Mouse (Mus musculus): Measurements from ENCODE around the gene Cep83. TPM values are rescaled to one million over a fixed set of nuclear protein-coding genes. Genes with fewer than 3 reads are reported as not detected.
A peak's percentile ranks its signal among the peaks of the same experiment; 100 is the strongest.

Gene Cep83
- polyA plus RNA-seq, 2 experiments, result 21.4 to 27.6 TPM

DNA sequence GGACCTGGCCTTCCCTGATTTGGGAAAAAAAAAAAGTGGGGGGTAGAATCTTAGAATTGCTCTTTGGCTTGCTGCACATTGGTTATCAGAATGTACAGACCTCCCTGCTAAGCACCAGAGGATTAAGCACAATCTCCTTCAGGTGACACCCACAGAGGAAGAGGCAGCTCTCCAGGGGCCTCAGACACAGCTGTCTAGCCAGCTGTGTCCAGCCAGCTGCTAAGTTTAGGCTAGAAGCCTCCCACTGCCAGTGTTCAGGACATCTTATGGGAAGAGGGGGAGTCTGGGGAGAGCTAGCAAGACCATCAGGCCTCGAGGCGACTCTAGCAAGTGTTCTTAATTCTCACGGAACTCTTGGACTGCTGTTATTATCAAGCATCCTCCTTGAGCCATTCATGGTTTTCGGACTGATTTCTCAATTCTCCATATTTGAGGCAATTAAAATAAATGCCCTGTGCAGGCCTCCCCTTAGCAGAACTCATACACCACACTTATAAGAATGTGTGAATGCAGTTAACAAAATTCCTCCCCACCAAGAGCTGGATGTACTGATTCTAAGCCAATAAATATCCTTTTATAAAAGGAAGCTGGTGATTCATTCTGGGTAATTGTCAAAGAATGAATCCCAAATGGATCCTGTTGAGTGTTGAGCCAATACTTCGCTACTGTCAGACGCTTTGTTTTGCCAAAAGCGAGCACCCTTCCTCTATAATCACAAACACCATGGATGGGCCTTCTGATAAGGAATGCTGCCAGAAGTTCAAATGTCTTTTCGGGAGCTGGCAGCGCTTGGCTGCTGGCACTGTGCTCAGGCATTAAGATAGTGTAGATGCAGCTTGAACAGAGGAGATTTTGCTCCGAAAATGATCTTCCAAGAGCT lies 115.8 kb downstream of the Cep83 start:
- TF ChIP-seq POLR2A (IDR thresholded peaks at IDR 0.05; ENCODE audit: borderline replicate concordance, extremely low read depth, insufficient read depth, insufficient read length), result no peak
- H3K9ac ChIP-seq (ENCODE audit: low read depth, low read length, severe bottlenecking), result no peak overlapping the region
- ATAC-seq (ENCODE audit: low FRiP score, low read depth) (peak; percentile 53; the same call in 1 of the 2 replicates), DNase-seq (ENCODE audit: low spot score) (peak; percentile 51)
- H3K9me3 ChIP-seq (ENCODE audit: control insufficient read depth, low read length), result no peaks in the 10 kb centered on the region
- H3K27ac ChIP-seq (replicated peaks; ENCODE audit: low read depth, low read length), result no peak overlapping the region
- no peaks in the 10 kb centered on the region for H3K27me3 ChIP-seq (ENCODE audit: control insufficient read depth, insufficient read depth, low read length)
- WGBS, result 71% methylated on average over 10 of the region's 10 CpGs
- H3K4me2 ChIP-seq (replicated peaks; ENCODE audit: low read depth, low read length, severe bottlenecking), result no peak overlapping the region
- no peak overlapping the region for H3K4me3 ChIP-seq (replicated peaks; ENCODE audit: low read length)
- H3K4me1 ChIP-seq (ENCODE audit: control insufficient read depth, insufficient read depth, low read length), result peaks cover 6% of the 10 kb centered on the region; the same call in 1 of the 2 replicates
- no peaks in the 10 kb centered on the region for H3K36me3 ChIP-seq (ENCODE audit: control insufficient read depth, insufficient read depth, low read length)

DNA sequence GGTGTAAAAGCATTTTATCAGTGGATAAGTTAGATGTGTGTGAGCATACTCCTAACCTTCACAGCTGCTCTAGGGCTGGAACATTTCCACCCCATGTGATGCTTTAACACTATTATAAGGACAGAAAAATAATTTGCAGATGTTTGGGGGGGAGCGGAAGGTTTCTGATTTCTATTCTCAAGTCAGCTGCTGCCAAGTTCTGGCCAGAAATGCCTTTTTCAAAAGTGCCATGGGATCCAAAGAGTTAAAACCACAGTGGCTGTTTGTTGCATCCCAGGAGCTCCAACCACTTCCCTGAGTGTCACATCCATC lies 116.4 kb downstream of the Cep83 start:
- DNase-seq (ENCODE audit: low spot score), result peak; percentile 70

GRCm38 (mm10) chr10:94807323-94807722 lies 118.9 kb downstream of the Cep83 start:
- DNase-seq (ENCODE audit: low spot score) (no peak), ATAC-seq (ENCODE audit: low FRiP score, low read depth) (no peak)
- WGBS, result 78% methylated on average over 7 of the region's 7 CpGs
- no peaks in the 10 kb centered on the region for H3K36me3 ChIP-seq (ENCODE audit: control insufficient read depth, insufficient read depth, low read length)
- H3K4me1 ChIP-seq (ENCODE audit: control insufficient read depth, insufficient read depth, low read length), result peaks cover 6% of the 10 kb centered on the region; the same call in 1 of the 2 replicates
- no peak overlapping the region for H3K27ac ChIP-seq (replicated peaks; ENCODE audit: low read depth, low read length)
- no peak overlapping the region for H3K9ac ChIP-seq (ENCODE audit: low read depth, low read length, severe bottlenecking)
- no peaks in the 10 kb centered on the region for H3K27me3 ChIP-seq (ENCODE audit: control insufficient read depth, insufficient read depth, low read length)
- H3K9me3 ChIP-seq (ENCODE audit: control insufficient read depth, low read length), result no peaks in the 10 kb centered on the region
- no peak overlapping the region for H3K4me3 ChIP-seq (replicated peaks; ENCODE audit: low read length)
- TF ChIP-seq POLR2A (IDR thresholded peaks at IDR 0.05; ENCODE audit: borderline replicate concordance, extremely low read depth, insufficient read depth, insufficient read length), result no peak
- no peak overlapping the region for H3K4me2 ChIP-seq (replicated peaks; ENCODE audit: low read depth, low read length, severe bottlenecking)

More for the DNA sequence above, 116.4 kb downstream of the Cep83 start:
- no peak for TF ChIP-seq POLR2A (IDR thresholded peaks at IDR 0.05; ENCODE audit: borderline replicate concordance, extremely low read depth, insufficient read depth, insufficient read length)
- WGBS, result 50% methylated on average over 1 of the region's 1 CpGs
- Histone ChIP-seq H3K36me3 (ENCODE audit: control insufficient read depth, insufficient read depth, low read length) (no peaks in the 10 kb centered on the region), H3K27me3 (ENCODE audit: control insufficient read depth, insufficient read depth, low read length) (no peaks in the 10 kb centered on the region), H3K9me3 (ENCODE audit: control insufficient read depth, low read length) (no peaks in the 10 kb centered on the region), H3K4me1 (ENCODE audit: control insufficient read depth, insufficient read depth, low read length) (peaks cover 6% of the 10 kb centered on the region; the same call in 1 of the 2 replicates), H3K9ac (ENCODE audit: low read depth, low read length, severe bottlenecking) (no peak overlapping the region), H3K4me3 (replicated peaks; ENCODE audit: low read length) (no peak overlapping the region), H3K4me2 (replicated peaks; ENCODE audit: low read depth, low read length, severe bottlenecking) (no peak overlapping the region), H3K27ac (replicated peaks; ENCODE audit: low read depth, low read length) (no peak overlapping the region)
- ATAC-seq (ENCODE audit: low FRiP score, low read depth), result no peak

GRCm38 (mm10) chr10:94808275-94808674 lies 119.8 kb downstream of the Cep83 start:
- H3K36me3 ChIP-seq (ENCODE audit: control insufficient read depth, insufficient read depth, low read length), result no peaks in the 10 kb centered on the region
- H3K4me3 ChIP-seq (replicated peaks; ENCODE audit: low read length), result no peak overlapping the region
- no peak for DNase-seq (ENCODE audit: low spot score)
- no peaks in the 10 kb centered on the region for H3K9me3 ChIP-seq (ENCODE audit: control insufficient read depth, low read length)
- no peak overlapping the region for H3K27ac ChIP-seq (replicated peaks; ENCODE audit: low read depth, low read length)
- TF ChIP-seq POLR2A (IDR thresholded peaks at IDR 0.05; ENCODE audit: borderline replicate concordance, extremely low read depth, insufficient read depth, insufficient read length), result no peak
- no peak overlapping the region for H3K9ac ChIP-seq (ENCODE audit: low read depth, low read length, severe bottlenecking)
- H3K27me3 ChIP-seq (ENCODE audit: control insufficient read depth, insufficient read depth, low read length), result no peaks in the 10 kb centered on the region
- 38% methylated on average over 6 of the region's 6 CpGs for WGBS
- no peak for ATAC-seq (ENCODE audit: low FRiP score, low read depth)
- no peak overlapping the region for H3K4me2 ChIP-seq (replicated peaks; ENCODE audit: low read depth, low read length, severe bottlenecking)
- H3K4me1 ChIP-seq (ENCODE audit: control insufficient read depth, insufficient read depth, low read length), result peaks cover 6% of the 10 kb centered on the region; the same call in 1 of the 2 replicates

- ATAC-seq (ENCODE audit: low FRiP score, low read depth) (no peak), DNase-seq (ENCODE audit: low spot score) (no peak)
- Histone ChIP-seq H3K4me1 (ENCODE audit: control insufficient read depth, insufficient read depth, low read length) (peaks cover 3% of the 10 kb centered on the region; the same call in 1 of the 2 replicates), H3K9me3 (ENCODE audit: control insufficient read depth, low read length) (no peaks in the 10 kb centered on the region), H3K9ac (ENCODE audit: low read depth, low read length, severe bottlenecking) (no peak overlapping the region), H3K36me3 (ENCODE audit: control insufficient read depth, insufficient read depth, low read length) (no peaks in the 10 kb centered on the region), H3K4me2 (replicated peaks; ENCODE audit: low read depth, low read length, severe bottlenecking) (no peak overlapping the region), H3K27me3 (ENCODE audit: control insufficient read depth, insufficient read depth, low read length) (no peaks in the 10 kb centered on the region), H3K27ac (replicated peaks; ENCODE audit: low read depth, low read length) (no peak overlapping the region), H3K4me3 (replicated peaks; ENCODE audit: low read length) (no peak overlapping the region)
- WGBS, result 83% methylated on average over 7 of the region's 7 CpGs
- no peak for TF ChIP-seq POLR2A (IDR thresholded peaks at IDR 0.05; ENCODE audit: borderline replicate concordance, extremely low read depth, insufficient read depth, insufficient read length)
These were observed 121.6 kb downstream of the Cep83 start for GRCm38 (mm10) chr10:94809946-94810472.

Measured in limb, embryonic 14.5 days (tissue).